Mouse (Mus musculus) limb, embryonic 12.5 days (tissue): ENCODE measurements around the gene Anxa9. TPM values are rescaled to one million over a fixed set of nuclear protein-coding genes. Genes with fewer than 3 reads are reported as not detected.

Source experiments
- polyA plus RNA-seq: library from polyadenylated mRNA; unstranded; fragments of >200 nt; fragmentation: Nextera tagmentation; extraction: Ambion mirVana; gene quantifications from 2 replicates; pipeline ENCODE4 v1.2.1, GENCODE M21; 2016

Anxa9 gene
- polyA plus RNA-seq, 1 experiment from 2014 or later, result 1.8 TPM

Other genes with a start within 250 kb of the Anxa9 start
- 24.2 and 30.5 TPM in 2 replicates for gene Pip5k1a, start 200.2 kb downstream of the Anxa9 start, polyA plus RNA-seq
- 241 and 245 TPM in 2 replicates for gene Vps72, start 196.2 kb downstream of the Anxa9 start, polyA plus RNA-seq
- 1.0 and 1.4 TPM in 2 replicates for gene Tmod4, start 182.7 kb downstream of the Anxa9 start, polyA plus RNA-seq
- gene Scnm1, start 173.2 kb downstream of the Anxa9 start, polyA plus RNA-seq, result 80.7 and 83.6 TPM in 2 replicates
- gene Lysmd1, start 173.1 kb downstream of the Anxa9 start, polyA plus RNA-seq, result 16.6 and 18.0 TPM in 2 replicates
- gene Tnfaip8l2, start 164.8 kb downstream of the Anxa9 start, polyA plus RNA-seq, result 1.7 and 2.2 TPM in 2 replicates
- gene Sema6c, start 146.7 kb downstream of the Anxa9 start, polyA plus RNA-seq, result 23.7 and 26.4 TPM in 2 replicates
- 15.0 and 15.9 TPM in 2 replicates for gene Gabpb2, start 89.3 kb downstream of the Anxa9 start, polyA plus RNA-seq
- gene Cdc42se1, start 78.4 kb downstream of the Anxa9 start, polyA plus RNA-seq, result 75.3 and 76.0 TPM in 2 replicates
- gene Mllt11, start 75.0 kb downstream of the Anxa9 start, polyA plus RNA-seq, result 14.8 and 16.2 TPM in 2 replicates
- gene Gm128, start 65.6 kb downstream of the Anxa9 start, polyA plus RNA-seq, result 0.54 and 0.59 TPM in 2 replicates
- 0.75 and 1.7 TPM in 2 replicates for gene Bnipl, start 56.0 kb downstream of the Anxa9 start, polyA plus RNA-seq
- 36.4 and 38.7 TPM in 2 replicates for gene Mindy1, start 25.8 kb downstream of the Anxa9 start, polyA plus RNA-seq
- gene Prune1, start 25.1 kb downstream of the Anxa9 start, polyA plus RNA-seq, result 25.2 and 25.9 TPM in 2 replicates
- 158 and 170 TPM in 2 replicates for gene Cers2, start 7.6 kb upstream of the Anxa9 start, polyA plus RNA-seq
- 63.7 and 67.2 TPM in 2 replicates for gene Setdb1, start 50.0 kb upstream of the Anxa9 start, polyA plus RNA-seq
- not detected in 2 replicates for gene 4930558C23Rik, start 95.7 kb upstream of the Anxa9 start, polyA plus RNA-seq
- gene Arnt, start 127.2 kb upstream of the Anxa9 start, polyA plus RNA-seq, result 49.4 and 56.6 TPM in 2 replicates
- 7.9 and 10.1 TPM in 2 replicates for gene Ctsk, start 192.1 kb upstream of the Anxa9 start, polyA plus RNA-seq
- gene Ctss, start 219.6 kb upstream of the Anxa9 start, polyA plus RNA-seq, result 6.1 and 6.9 TPM in 2 replicates